Mouse (Mus musculus) E14TG2a.4 (cell line): Measurements from ENCODE around the gene Zfp266.

Experiments used
- CTCF ChIP-seq: conservative IDR thresholded peaks from 2 replicates; pipeline ENCODE4 v1.5.1; 2014; ENCODE audit warnings: low read length
- NANOG ChIP-seq: IDR thresholded peaks from 2 replicates; pipeline ENCODE4 v1.6.1; 2014; ENCODE audit warnings: borderline replicate concordance, low read length, mixed read lengths
- POU5F1 ChIP-seq: IDR thresholded peaks from 2 replicates; pipeline ENCODE4 v1.6.1; 2014; ENCODE audit warnings: low read length, borderline replicate concordance

DNA sequence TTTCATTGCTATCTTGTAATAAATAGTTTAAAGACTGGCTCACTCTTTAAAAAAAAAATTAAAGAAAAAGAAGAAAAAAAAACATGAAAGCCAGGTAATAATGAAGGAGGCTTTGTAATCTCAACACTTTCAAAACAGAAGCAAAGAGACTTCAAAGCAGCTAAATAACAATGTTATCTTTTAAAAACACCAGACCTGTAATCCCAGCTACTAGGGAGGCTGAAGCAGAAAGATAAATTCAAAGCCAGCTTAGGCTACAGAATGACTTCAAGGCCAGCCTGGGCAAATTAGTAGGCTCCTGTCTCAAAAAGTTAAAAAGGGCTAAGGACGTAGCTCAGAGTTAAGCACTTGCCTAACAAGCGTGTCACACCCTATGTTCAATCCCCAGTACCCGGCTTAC lies 11.5 kb downstream of the Zfp266 start:
- no peak for TF ChIP-seq CTCF
- no peak for TF ChIP-seq NANOG
- no peak for TF ChIP-seq POU5F1
